ENCODE assay signal across 10 mouse cellular contexts in genomic region chr7:110548268-110548667, GRCm38 (mm10).
DNase-seq lines count a peak whose midpoint lies in the region; ATAC-seq and TF ChIP-seq lines count a peak whose summit lies in the region.
"Had no signal": no experiment of that assay in that cellular context is flagged by ENCODE, and none has a peak within 500 bp of the region (broad histone marks: within the 10 kb centered on the region; RNA-seq: fewer than 3 reads in every experiment).

No protein-coding gene starts in this region.

- no peak overlapping the region for H3K9ac ChIP-seq in forebrain, embryonic 14.5 days (ENCODE audit: low read length)
- no peak overlapping the region for H3K9ac ChIP-seq in forebrain, embryonic 12.5 days
- no peak overlapping the region for H3K9ac ChIP-seq in MEL (ENCODE audit: control insufficient read depth, low read depth, low read length, poor library complexity, severe bottlenecking)
- H3K9ac ChIP-seq in lung, postnatal 0 days (replicated peaks; ENCODE audit: low read depth) = no peak overlapping the region
- H3K9ac ChIP-seq: forebrain, embryonic 13.5 days had no signal

- no peaks in the 10 kb centered on the region for H3K27me3 ChIP-seq in forebrain, embryonic 14.5 days (replicated peaks; ENCODE audit: control insufficient read depth, insufficient read depth, low read length)
- no peaks in the 10 kb centered on the region for H3K27me3 ChIP-seq in forebrain, embryonic 12.5 days
- no peaks in the 10 kb centered on the region for H3K27me3 ChIP-seq in MEL (ENCODE audit: control insufficient read depth in 1 of 2, insufficient read depth in 2 of 2, low read length in 2 of 2)
- no peaks in the 10 kb centered on the region for H3K27me3 ChIP-seq in lung, postnatal 0 days (replicated peaks; ENCODE audit: insufficient read depth, low read length)
- H3K27me3 ChIP-seq: forebrain, embryonic 13.5 days had no signal

- H3K79me2 ChIP-seq in MEL (ENCODE audit: control insufficient read depth, insufficient read depth, low read length, poor library complexity) = no peaks in the 10 kb centered on the region

- H3K4me1 ChIP-seq in forebrain, embryonic 14.5 days (ENCODE audit: control insufficient read depth, insufficient read depth, low read length) = no peaks in the 10 kb centered on the region
- no peaks in the 10 kb centered on the region for H3K4me1 ChIP-seq in forebrain, embryonic 12.5 days
- H3K4me1 ChIP-seq in MEL (ENCODE audit: control insufficient read depth in 1 of 2, insufficient read depth in 2 of 2, low read length in 2 of 2) = no peaks in the 10 kb centered on the region
- no peaks in the 10 kb centered on the region for H3K4me1 ChIP-seq in lung, postnatal 0 days (ENCODE audit: insufficient read depth, low read depth, low read length)
- H3K4me1 ChIP-seq: forebrain, embryonic 13.5 days had no signal

- DNase-seq in forebrain, embryonic 14.5 days (ENCODE audit: low spot score) = peak; percentile 56
- DNase-seq in layer of hippocampus, adult 9-10 months (ENCODE audit: low spot score) = peak; percentile 59
- no peak for DNase-seq in layer of hippocampus, adult 9-11 months
- DNase-seq in MEL (ENCODE audit: low read depth, low spot score) = peak; percentile 51
- peak; percentile 80 for DNase-seq in lung, postnatal 0 days (ENCODE audit: low spot score)
- DNase-seq in urinary bladder, postnatal 10 days (ENCODE audit: low spot score) = no peak
- no peak for DNase-seq in thymus, postnatal 25 days

- no peak for TF ChIP-seq POLR2A in MEL (IDR thresholded peaks at IDR 0.05; ENCODE audit: control insufficient read depth in 1 of 2, insufficient read depth in 1 of 2, low read depth in 1 of 2, low read length in 2 of 2, poor library complexity in 1 of 2)

- TF ChIP-seq CTCF in MEL (IDR thresholded peaks at IDR 0.05 in 2 of 3, conservative IDR thresholded peaks at IDR 0.05 in 1 of 3; ENCODE audit: control insufficient read depth in 1 of 3, insufficient read depth in 1 of 3, low read depth in 2 of 3, low read length in 3 of 3, poor library complexity in 1 of 3, severe bottlenecking in 1 of 3) = peak in 1 of 3 experiments; percentile 70; a peak in 2 of 6 replicates
- peak; percentile 71 for TF ChIP-seq CTCF in lung, postnatal 0 days (IDR thresholded peaks at IDR 0.05)

- no peak for ATAC-seq in forebrain, embryonic 14.5 days
- ATAC-seq in forebrain, embryonic 12.5 days (ENCODE audit: low FRiP score) = no peak
- ATAC-seq in lung, postnatal 0 days = 0 out of 2 replicates have a peak, but pooled peaks have one; percentile 17
- ATAC-seq: forebrain, embryonic 13.5 days had no signal

- no peak overlapping the region for H3K4me2 ChIP-seq in forebrain, embryonic 14.5 days (ENCODE audit: low read length)
- H3K4me2 ChIP-seq in forebrain, embryonic 12.5 days = no peak overlapping the region
- no peak overlapping the region for H3K4me2 ChIP-seq in lung, postnatal 0 days (replicated peaks; ENCODE audit: low read depth, low read length)
- H3K4me2 ChIP-seq: forebrain, embryonic 13.5 days had no signal

- peak; percentile 79 for TF ChIP-seq RAD21 in MEL (IDR thresholded peaks at IDR 0.05; ENCODE audit: low read depth, low read length)

- no peak for TF ChIP-seq EP300 in MEL (IDR thresholded peaks at IDR 0.05; ENCODE audit: low read depth in 1 of 2, low read length in 2 of 2)
- TF ChIP-seq EP300 in lung, postnatal 0 days (IDR thresholded peaks at IDR 0.05) = no peak

- no peak overlapping the region for H3K4me3 ChIP-seq in forebrain, embryonic 14.5 days (ENCODE audit: low read depth, low read length)
- no peak overlapping the region for H3K4me3 ChIP-seq in forebrain, embryonic 12.5 days (replicated peaks)
- no peak overlapping the region for H3K4me3 ChIP-seq in MEL (ENCODE audit: control insufficient read depth in 1 of 2, insufficient read depth in 1 of 2, low read depth in 2 of 2, low read length in 2 of 2)
- H3K4me3 ChIP-seq in lung, postnatal 0 days (ENCODE audit: low read depth, low read length) = no peak overlapping the region
- H3K4me3 ChIP-seq: forebrain, embryonic 13.5 days had no signal

- no peaks in the 10 kb centered on the region for H3K9me3 ChIP-seq in forebrain, embryonic 14.5 days (replicated peaks; ENCODE audit: control insufficient read depth, low read length)
- no peaks in the 10 kb centered on the region for H3K9me3 ChIP-seq in forebrain, embryonic 12.5 days
- no peaks in the 10 kb centered on the region for H3K9me3 ChIP-seq in MEL (replicated peaks; ENCODE audit: insufficient read depth, low read length)
- H3K9me3 ChIP-seq in lung, postnatal 0 days (ENCODE audit: low read length) = no peaks in the 10 kb centered on the region
- H3K9me3 ChIP-seq: forebrain, embryonic 13.5 days; G1E had no signal

- WGBS in forebrain, embryonic 14.5 days = 82% methylated on average over 1 of the region's 1 CpGs
- 95% methylated on average over 1 of the region's 1 CpGs for WGBS in forebrain, embryonic 12.5 days
- 86% methylated on average over 1 of the region's 1 CpGs for WGBS in lung, postnatal 0 days

- H3K27ac ChIP-seq in forebrain, embryonic 14.5 days (ENCODE audit: low read depth, low read length) = no peak overlapping the region
- H3K27ac ChIP-seq in forebrain, embryonic 12.5 days = no peak overlapping the region
- H3K27ac ChIP-seq in MEL (ENCODE audit: control insufficient read depth, low read depth, low read length) = no peak overlapping the region
- H3K27ac ChIP-seq in lung, postnatal 0 days (ENCODE audit: low read length) = no peak overlapping the region
- H3K27ac ChIP-seq: forebrain, embryonic 13.5 days had no signal

- no peaks in the 10 kb centered on the region for H3K36me3 ChIP-seq in forebrain, embryonic 14.5 days (ENCODE audit: control insufficient read depth, insufficient read depth, low read length)
- no peaks in the 10 kb centered on the region for H3K36me3 ChIP-seq in forebrain, embryonic 12.5 days (replicated peaks)
- no peaks in the 10 kb centered on the region for H3K36me3 ChIP-seq in MEL (ENCODE audit: control insufficient read depth in 1 of 2, insufficient read depth in 2 of 2, low read length in 2 of 2)
- H3K36me3 ChIP-seq in lung, postnatal 0 days (ENCODE audit: insufficient read depth, low read length) = no peaks in the 10 kb centered on the region
- H3K36me3 ChIP-seq: G1E had no signal

TF ChIP-seq in MEL, 35 proteins besides CTCF, POLR2A, EP300 and RAD21:
- TF ChIP-seq ZC3H11A (IDR thresholded peaks at IDR 0.05; ENCODE audit: low read depth, low read length) (peak; percentile 35), SMC3 (IDR thresholded peaks at IDR 0.05; ENCODE audit: low read depth, low read length) (peak; percentile 72), CHD1 (IDR thresholded peaks at IDR 0.05; ENCODE audit: low read depth, low read length) (no peak)

Comparison
In these comparisons a context has a peak if more than half of its experiments do, and no peak if none do; other contexts are left out.
1. DNase-seq: peak in forebrain, embryonic 14.5 days (single experiment), layer of hippocampus, adult 9-10 months (single experiment), MEL (single experiment) and lung, postnatal 0 days (single experiment); none in layer of hippocampus, adult 9-11 months (single experiment), urinary bladder, postnatal 10 days (single experiment) and thymus, postnatal 25 days (single experiment).